8 mouse cellular contexts compared by ENCODE assay signal in the genomic region with DNA sequence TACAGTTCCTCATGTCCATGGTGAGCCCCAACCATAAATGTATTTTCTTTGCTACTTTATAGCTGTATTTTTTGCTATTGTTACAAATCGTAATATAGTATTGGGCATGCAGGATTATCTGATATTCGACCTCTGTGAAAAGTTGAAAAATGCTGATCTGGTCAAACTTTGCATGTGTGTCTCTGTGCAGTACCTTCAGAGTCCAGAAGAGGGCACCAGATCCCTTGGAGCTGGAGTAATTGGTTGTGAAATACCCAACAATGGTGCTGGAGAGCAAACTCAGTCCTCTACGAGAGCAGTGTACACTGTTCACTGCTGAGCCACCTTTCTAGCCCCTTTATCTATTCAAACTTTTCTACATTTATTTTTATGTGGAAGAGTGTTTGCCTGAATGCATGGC. TPM values are rescaled to one million over a fixed set of nuclear protein-coding genes. Genes with fewer than 3 reads are reported as not detected.
A peak's percentile ranks its signal among the peaks of the same experiment; 100 is the strongest.
DNase-seq lines count a peak whose midpoint lies in the region; ATAC-seq and TF ChIP-seq lines count a peak whose summit lies in the region.

No protein-coding gene starts in this region.

- H3K36me3 ChIP-seq in forebrain, postnatal 0 days (ENCODE audit: insufficient read depth), result peaks cover 14% of the 10 kb centered on the region; the same call in 1 of the 2 replicates
- H3K36me3 ChIP-seq in forebrain, embryonic 12.5 days (replicated peaks), result peaks cover 24% of the 10 kb centered on the region
- peaks cover 49% of the 10 kb centered on the region for H3K36me3 ChIP-seq in embryonic facial prominence, embryonic 10.5 days (replicated peaks)

- no peak for ATAC-seq in forebrain, postnatal 0 days
- ATAC-seq in forebrain, embryonic 12.5 days (ENCODE audit: low FRiP score), result no peak

- 58% methylated on average over 3 of the region's 3 CpGs for WGBS in forebrain, postnatal 0 days
- 73% methylated on average over 3 of the region's 3 CpGs for WGBS in forebrain, embryonic 12.5 days
- WGBS in embryonic facial prominence, embryonic 10.5 days, result 76% methylated on average over 3 of the region's 3 CpGs
- WGBS in large intestine, adult 2 months, result 60% methylated on average over 3 of the region's 3 CpGs

- no peaks in the 10 kb centered on the region for H3K4me1 ChIP-seq in forebrain, postnatal 0 days (ENCODE audit: insufficient read depth)
- no peaks in the 10 kb centered on the region for H3K4me1 ChIP-seq in forebrain, embryonic 12.5 days
- H3K4me1 ChIP-seq in embryonic facial prominence, embryonic 10.5 days, result no peaks in the 10 kb centered on the region

- peak; percentile 43 for DNase-seq in forebrain, postnatal 0 days
- DNase-seq in A20 (ENCODE audit: low read depth, low spot score), result peak; percentile 67
- peak; percentile 75 to 79 for DNase-seq in adrenal gland, adult 18-20 months (ENCODE audit: low spot score in 2 of 2)
- DNase-seq in embryonic facial prominence, embryonic 10.5 days (ENCODE audit: low spot score), result peak; percentile 54
- peak; percentile 29 for DNase-seq in large intestine, adult 2 months (ENCODE audit: low read depth, low spot score)
- peak; percentile 61 for DNase-seq in mesoderm, embryonic 11.5 days (ENCODE audit: low read depth, low spot score)
- DNase-seq in testis, postnatal 10 days (ENCODE audit: low spot score), result peak; percentile 84

- H3K27ac ChIP-seq in forebrain, postnatal 0 days (ENCODE audit: low read depth, low read length), result no peak overlapping the region
- no peak overlapping the region for H3K27ac ChIP-seq in forebrain, embryonic 12.5 days
- no peak overlapping the region for H3K27ac ChIP-seq in embryonic facial prominence, embryonic 10.5 days (replicated peaks)

- H3K4me2 ChIP-seq in forebrain, postnatal 0 days (ENCODE audit: low read depth), result no peak overlapping the region
- no peak overlapping the region for H3K4me2 ChIP-seq in forebrain, embryonic 12.5 days

- H3K9ac ChIP-seq in forebrain, postnatal 0 days, result no peak overlapping the region
- no peak overlapping the region for H3K9ac ChIP-seq in forebrain, embryonic 12.5 days

- TF ChIP-seq CTCF in forebrain, postnatal 0 days (IDR thresholded peaks at IDR 0.05; ENCODE audit: low read depth), result peak; percentile 82

- no peak overlapping the region for H3K4me3 ChIP-seq in forebrain, postnatal 0 days (ENCODE audit: low read depth, low read length)
- H3K4me3 ChIP-seq in forebrain, embryonic 12.5 days (replicated peaks), result no peak overlapping the region
- H3K4me3 ChIP-seq in embryonic facial prominence, embryonic 10.5 days, result no peak overlapping the region

- no peaks in the 10 kb centered on the region for H3K9me3 ChIP-seq in forebrain, postnatal 0 days (ENCODE audit: low read length)
- H3K9me3 ChIP-seq in forebrain, embryonic 12.5 days, result 0 out of 2 replicates have a peak, but pooled peaks cover 6% of the 10 kb centered on the region
- H3K9me3 ChIP-seq in embryonic facial prominence, embryonic 10.5 days, result peaks cover 8% of the 10 kb centered on the region; the same call in 1 of the 2 replicates

- H3K27me3 ChIP-seq in forebrain, postnatal 0 days (ENCODE audit: insufficient read depth, low read length), result no peaks in the 10 kb centered on the region
- H3K27me3 ChIP-seq in forebrain, embryonic 12.5 days, result no peaks in the 10 kb centered on the region
- no peaks in the 10 kb centered on the region for H3K27me3 ChIP-seq in embryonic facial prominence, embryonic 10.5 days (replicated peaks; ENCODE audit: low read depth, poor library complexity, severe bottlenecking)

RNA-seq across cellular contexts. Expression of gene Rexo2, which starts 13.6 kb away (rescaled TPM):
- total RNA-seq in forebrain, postnatal 0 days (2014; rRNA removed), result 61.2 and 83.9 TPM in 2 replicates
- 108 and 109 TPM in 2 replicates for polyA plus RNA-seq in forebrain, postnatal 0 days (2015; fragmentation: Nextera tagmentation; extraction: Ambion mirVana)
- polyA plus RNA-seq in forebrain, embryonic 12.5 days (2016; fragmentation: Nextera tagmentation; extraction: Ambion mirVana), result 95.8 and 107 TPM in 2 replicates
- 100 to 1,000 TPM; 131 to 157 TPM for total RNA-seq in adrenal gland, adult 18-20 months (2021)
- 109 and 110 TPM in 2 replicates for polyA plus RNA-seq in embryonic facial prominence, embryonic 10.5 days (2016; fragmentation: Nextera tagmentation; extraction: Ambion mirVana)
- 38.0 and 43.7 TPM in 2 replicates for polyA plus RNA-seq in large intestine, adult 2 months (2012; rRNA removed)

RNA-seq across cellular contexts. Expression of gene Rbm7, which starts 28.3 kb away (rescaled TPM):
- total RNA-seq in forebrain, postnatal 0 days (2014; rRNA removed), result 70.9 and 74.4 TPM in 2 replicates
- 86.8 and 92.7 TPM in 2 replicates for polyA plus RNA-seq in forebrain, postnatal 0 days (2015; fragmentation: Nextera tagmentation; extraction: Ambion mirVana)
- polyA plus RNA-seq in forebrain, embryonic 12.5 days (2016; fragmentation: Nextera tagmentation; extraction: Ambion mirVana), result 109 and 111 TPM in 2 replicates
- 10 to 100 TPM; 71.5 to 78.9 TPM for total RNA-seq in adrenal gland, adult 18-20 months (2021)
- 115 and 118 TPM in 2 replicates for polyA plus RNA-seq in embryonic facial prominence, embryonic 10.5 days (2016; fragmentation: Nextera tagmentation; extraction: Ambion mirVana)
- polyA plus RNA-seq in large intestine, adult 2 months (2012; rRNA removed), result 21.9 and 24.4 TPM in 2 replicates

RNA-seq across cellular contexts. Expression of gene Gm5617, which starts 28.4 kb away (rescaled TPM):
- 24.4 and 24.6 TPM in 2 replicates for total RNA-seq in forebrain, postnatal 0 days (2014; rRNA removed)
- 23.3 and 30.7 TPM in 2 replicates for polyA plus RNA-seq in forebrain, postnatal 0 days (2015; fragmentation: Nextera tagmentation; extraction: Ambion mirVana)
- polyA plus RNA-seq in forebrain, embryonic 12.5 days (2016; fragmentation: Nextera tagmentation; extraction: Ambion mirVana), result 37.0 and 39.1 TPM in 2 replicates
- total RNA-seq in adrenal gland, adult 18-20 months (2021), result 10 to 100 TPM; 43.0 to 45.3 TPM
- 26.8 and 27.9 TPM in 2 replicates for polyA plus RNA-seq in embryonic facial prominence, embryonic 10.5 days (2016; fragmentation: Nextera tagmentation; extraction: Ambion mirVana)
- polyA plus RNA-seq in large intestine, adult 2 months (2012; rRNA removed), result 36.6 and 37.8 TPM in 2 replicates

Comparison
In these comparisons a context has a peak if more than half of its experiments do, and no peak if none do; other contexts are left out.
1. DNase-seq: peak in every context shown above with its lines; median percentile 84 in testis, postnatal 10 days; 77 in adrenal gland, adult 18-20 months; 67 in A20; 61 in mesoderm, embryonic 11.5 days; 54 in embryonic facial prominence, embryonic 10.5 days; 43 in forebrain, postnatal 0 days; 29 in large intestine, adult 2 months.